Mouse (Mus musculus) G1E-ER4 (cell line): Measurements from ENCODE around the gene Fdx1l. TPM values are rescaled to one million over a fixed set of nuclear protein-coding genes. Genes with fewer than 3 reads are reported as not detected.

Source experiments
- GATA1 ChIP-seq: IDR thresholded peaks from one replicate; pipeline ENCODE4 v1.8.0; 2012; ENCODE audit warnings: low read length, inconsistent platforms
- polyA plus RNA-seq: library from polyadenylated mRNA; stranded (reverse); fragments of >175 nt; gene quantifications from 2 replicates; pipeline ENCODE4 v1.2.3, GENCODE M21; 2012

The Fdx1l gene
- polyA plus RNA-seq, 1 experiment = 44.3 TPM

DNA sequence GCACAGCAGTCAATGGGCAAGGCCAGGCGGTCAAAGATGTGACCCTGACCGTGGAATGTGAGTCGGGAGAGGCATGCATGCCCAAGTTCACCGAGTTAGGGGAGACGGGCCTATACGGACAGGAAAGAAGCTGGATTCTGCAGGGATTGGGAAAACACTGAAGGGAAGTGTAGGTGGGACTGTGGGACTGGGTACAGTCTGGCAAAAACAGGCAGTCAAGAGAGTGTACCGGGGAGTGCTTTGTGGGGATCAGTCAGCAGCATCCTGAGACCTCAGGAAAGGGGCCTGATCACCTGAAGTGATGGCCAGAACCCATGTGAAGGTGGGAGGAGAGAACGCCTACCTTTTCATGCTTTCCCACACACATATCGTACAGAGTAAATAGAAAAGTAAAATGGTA lies 37.8 kb downstream of the Fdx1l start:
- TF ChIP-seq GATA1 = no peak

DNA sequence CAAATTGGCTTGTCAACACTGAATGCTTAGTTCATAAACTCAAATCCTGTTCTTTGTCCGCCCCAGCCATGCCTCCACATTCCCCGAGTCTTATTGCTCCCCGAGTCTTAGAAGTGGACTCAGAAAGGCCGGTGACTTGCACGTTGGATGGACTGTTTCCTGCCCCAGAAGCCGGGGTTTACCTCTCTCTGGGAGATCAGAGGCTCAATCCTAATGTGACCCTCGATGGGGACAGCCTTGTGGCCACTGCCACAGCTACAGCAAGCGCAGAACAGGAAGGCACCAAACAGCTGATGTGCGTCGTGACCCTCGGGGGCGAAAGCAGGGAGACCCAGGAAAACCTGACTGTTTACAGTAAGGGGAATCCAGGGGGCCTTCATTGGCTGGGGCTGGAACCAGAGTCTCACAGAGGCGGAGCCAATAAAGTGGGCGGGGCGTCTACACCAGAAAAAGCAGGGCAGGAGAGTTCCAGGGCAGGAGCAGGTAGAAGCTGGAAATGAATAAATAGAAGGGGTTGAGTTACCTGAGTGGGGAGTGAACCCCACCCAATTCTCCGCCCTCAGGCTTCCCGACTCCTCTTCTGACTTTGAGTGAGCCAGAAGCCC lies 38.8 kb downstream of the Fdx1l start:
- no peak for TF ChIP-seq GATA1

DNA sequence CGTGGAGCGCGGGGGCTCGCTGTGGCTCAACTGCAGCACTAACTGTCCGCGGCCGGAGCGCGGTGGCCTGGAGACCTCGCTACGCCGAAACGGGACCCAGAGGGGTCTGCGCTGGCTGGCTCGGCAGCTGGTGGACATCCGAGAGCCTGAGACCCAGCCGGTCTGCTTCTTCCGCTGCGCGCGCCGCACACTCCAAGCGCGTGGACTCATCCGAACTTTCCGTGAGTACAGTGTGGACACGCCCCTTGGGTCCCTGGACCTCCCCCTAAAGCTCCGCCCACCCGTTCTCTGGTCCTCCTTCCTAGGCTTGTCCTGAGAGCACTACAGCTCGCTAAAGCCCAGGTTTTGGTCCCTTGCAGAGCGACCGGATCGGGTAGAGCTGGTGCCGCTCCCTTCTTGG lies 40.3 kb downstream of the Fdx1l start:
- no peak for TF ChIP-seq GATA1

DNA sequence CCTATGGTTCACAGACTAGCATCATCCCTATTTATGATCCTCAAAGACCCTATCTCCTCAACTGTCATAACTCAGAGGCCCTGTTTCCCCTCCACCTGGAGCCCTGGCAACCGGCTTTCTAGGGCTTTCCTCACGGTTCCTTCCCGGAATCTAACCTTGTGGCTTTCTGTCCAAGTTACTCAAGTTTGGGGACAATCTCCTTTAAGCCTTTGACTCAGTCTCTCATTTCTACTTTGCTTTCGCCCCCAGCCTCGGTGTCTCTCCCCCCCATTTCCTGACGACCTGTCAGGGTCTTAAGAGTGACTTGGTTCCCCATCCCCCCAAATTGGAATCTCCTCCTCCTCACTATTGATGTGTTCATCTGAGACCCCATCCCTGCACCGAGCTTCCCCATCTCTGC lies 40.9 kb downstream of the Fdx1l start:
- TF ChIP-seq GATA1 = no peak

DNA sequence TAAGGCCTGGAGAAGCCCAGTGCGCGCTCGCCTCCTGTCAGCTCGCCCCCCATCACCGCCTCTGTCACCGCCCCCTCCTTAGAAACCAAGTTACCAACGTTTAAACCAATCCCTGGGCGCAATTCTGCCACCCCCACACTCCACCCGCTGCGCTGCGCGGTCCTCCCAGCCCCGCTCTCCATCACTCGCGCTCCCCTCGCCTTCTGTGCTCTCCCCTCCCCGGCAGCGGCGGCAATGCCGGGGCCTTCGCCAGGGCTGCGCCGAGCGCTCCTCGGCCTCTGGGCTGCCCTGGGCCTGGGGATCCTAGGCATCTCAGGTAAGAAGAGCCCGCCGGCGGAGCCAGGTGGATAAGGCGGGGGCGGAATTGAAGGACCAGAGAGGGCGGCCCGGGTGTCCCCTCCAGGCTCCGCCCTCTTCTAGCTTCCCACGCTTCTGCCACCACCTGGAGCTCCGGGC lies 41.5 kb downstream of the Fdx1l start, which contains the start of gene Icam5:
Gene Icam5, plus strand, starts transcription at position 178 of the 456 bp plus-strand sequence.
- TF ChIP-seq GATA1 = no peak

DNA sequence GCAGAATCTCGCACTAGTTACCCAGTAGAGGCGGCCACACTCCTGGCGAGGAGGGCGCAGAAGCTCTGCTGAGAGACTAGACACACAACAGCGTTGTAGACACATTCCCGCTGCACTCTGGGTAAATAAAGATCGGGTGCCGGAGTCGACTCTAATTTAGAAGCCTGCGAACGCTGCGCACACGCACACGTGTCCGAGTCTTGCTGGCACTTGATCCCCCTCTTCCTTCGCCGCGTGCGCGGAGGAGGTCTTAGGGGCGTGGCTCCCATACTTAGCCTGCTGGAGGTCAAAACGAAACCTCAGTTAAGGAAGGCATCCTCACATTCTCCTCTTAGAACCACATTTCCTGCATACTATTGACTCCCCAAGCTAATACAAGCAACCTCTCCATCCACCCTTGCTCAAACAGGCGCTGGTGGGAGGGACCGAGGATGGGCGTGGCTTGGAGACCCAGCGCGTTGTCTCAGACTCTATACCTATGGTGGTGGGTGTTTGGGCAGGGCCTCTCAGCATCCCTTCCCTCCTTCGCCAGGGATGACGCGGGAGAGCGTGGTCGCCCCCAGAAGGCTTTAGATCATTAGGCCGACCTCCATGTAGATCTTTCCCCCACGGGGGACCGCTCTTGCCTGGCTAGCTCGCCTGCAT lies 42.0 kb downstream of the Fdx1l start:
- no peak for TF ChIP-seq GATA1

DNA sequence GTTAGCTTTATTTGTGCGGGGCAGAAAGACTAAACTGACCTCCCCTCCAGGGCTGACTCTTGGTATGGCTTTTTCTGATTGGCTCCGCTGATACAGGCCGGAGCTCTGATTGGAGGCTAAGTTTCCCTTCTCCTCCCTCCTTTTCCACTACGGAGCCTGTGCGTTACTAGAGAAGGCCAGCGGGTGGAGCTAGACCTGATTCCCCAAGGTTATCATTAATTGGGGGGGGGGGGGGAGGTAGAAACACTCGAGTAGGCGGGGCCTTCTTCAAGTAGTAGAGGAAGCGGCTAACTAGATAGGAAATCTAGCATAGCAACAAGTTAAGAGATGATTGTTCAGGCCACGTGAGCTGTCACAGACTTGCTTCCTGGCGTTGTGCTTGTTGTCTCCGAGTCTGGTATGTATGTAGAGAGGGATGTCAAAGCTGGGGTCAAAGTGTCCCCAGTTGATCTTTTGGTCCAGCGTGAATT lies 42.6 kb downstream of the Fdx1l start:
- no peak for TF ChIP-seq GATA1

DNA sequence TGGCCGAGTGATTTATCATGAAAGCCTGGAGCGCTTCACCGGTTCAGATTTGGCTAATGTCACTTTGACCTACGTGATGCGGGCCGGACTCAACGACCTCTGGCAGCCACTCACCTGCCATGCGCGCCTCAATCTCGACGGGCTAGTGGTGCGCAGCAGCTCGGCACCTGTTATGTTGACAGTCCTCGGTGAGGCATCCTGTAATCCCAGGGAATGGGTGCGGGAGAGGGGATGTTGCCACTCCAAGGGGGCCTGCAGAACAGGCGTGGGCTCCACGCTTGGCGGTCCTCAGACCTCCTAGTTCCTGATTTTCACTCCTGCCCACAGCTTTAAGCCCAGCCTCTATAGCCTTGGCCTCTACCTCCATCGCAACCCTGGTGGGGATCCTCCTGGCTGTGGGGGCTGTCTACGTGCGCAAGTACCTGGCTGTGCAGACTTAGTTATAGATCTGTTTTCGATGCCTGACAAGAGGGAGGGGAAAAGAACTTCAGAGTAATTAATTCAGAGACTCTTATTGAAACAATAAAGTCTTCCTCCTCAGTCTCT lies 43.3 kb downstream of the Fdx1l start:
- TF ChIP-seq GATA1 = no peak

DNA sequence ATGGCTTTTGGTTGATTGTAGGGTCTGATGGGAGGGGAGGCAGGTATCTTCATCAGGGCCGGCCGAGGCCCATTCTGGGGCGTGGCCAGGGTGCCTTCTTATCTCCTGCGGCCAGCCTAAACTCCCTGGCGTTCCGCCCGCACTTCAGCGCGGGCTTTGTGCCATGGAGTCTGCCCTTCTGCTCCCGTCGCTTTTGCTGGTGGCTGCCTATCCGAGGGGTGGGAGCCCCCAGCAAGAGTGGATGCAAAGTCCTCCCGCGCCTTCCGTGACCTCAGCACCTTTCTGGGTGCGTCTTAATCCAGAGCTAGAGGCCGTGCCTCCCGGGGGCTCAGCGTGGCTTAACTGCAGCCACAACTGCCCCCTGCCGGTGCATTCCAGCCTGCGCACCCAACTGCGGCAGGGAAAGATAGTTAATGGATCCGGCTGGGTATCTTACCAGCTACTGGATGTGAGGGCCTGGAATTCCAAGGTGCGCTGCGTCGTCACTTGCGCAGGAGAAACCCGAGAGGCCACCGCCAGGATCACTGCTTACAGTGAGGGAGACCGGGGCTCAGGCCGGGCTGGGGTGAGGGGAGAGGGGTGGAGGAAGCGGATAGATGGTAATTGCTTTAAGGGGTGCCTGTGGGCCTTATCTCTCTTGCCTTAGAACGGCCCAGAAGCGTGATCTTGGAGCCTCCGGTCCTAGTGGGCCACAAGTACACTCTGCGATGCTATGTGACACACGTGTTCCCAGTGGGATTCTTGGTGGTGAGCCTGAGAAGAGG lies 43.9 kb downstream of the Fdx1l start, which contains the start of gene Icam4:
Gene Icam4, plus strand, starts transcription at position 83 of the 764 bp plus-strand sequence.
- TF ChIP-seq GATA1 = no peak

DNA sequence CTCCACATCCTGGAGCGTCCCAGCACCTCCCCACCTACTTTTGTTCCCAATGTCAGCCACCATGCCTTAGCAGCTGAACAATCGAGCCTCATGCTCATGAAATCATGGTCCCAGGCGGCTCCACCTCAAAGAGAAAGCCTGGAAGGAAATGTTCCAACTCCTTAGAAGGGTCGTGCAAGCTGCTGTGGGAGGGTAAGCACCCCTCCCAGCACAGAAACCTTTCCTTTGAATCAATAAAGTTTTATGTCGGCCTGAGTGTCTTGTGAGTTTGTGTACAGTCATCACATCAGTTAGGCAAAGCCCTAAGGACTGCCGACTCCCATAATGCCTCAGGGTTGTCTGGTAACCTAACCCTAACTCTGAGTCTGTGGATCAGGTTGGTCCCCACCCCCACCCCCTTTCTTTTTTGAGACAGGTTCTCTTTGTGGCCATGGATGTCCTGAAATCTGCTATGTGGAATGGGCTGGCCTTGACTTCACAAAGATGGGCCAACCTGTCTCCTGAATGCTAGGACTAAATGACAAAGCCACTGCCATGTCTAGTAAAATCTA lies 44.8 kb downstream of the Fdx1l start:
- no peak for TF ChIP-seq GATA1

DNA sequence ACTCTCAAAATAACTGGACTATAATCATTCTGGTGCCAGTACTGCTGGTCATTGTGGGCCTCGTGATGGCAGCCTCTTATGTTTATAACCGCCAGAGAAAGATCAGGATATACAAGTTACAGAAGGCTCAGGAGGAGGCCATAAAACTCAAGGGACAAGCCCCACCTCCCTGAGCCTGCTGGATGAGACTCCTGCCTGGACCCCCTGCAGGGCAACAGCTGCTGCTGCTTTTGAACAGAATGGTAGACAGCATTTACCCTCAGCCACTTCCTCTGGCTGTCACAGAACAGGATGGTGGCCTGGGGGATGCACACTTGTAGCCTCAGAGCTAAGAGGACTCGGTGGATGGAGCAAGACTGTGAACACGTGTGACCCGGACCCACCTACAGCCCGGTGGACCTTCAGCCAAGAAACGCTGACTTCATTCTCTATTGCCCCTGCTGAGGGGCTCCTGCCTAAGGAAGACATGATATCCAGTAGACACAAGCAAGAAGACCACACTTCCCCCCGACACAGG lies 45.6 kb downstream of the Fdx1l start:
- no peak for TF ChIP-seq GATA1

DNA sequence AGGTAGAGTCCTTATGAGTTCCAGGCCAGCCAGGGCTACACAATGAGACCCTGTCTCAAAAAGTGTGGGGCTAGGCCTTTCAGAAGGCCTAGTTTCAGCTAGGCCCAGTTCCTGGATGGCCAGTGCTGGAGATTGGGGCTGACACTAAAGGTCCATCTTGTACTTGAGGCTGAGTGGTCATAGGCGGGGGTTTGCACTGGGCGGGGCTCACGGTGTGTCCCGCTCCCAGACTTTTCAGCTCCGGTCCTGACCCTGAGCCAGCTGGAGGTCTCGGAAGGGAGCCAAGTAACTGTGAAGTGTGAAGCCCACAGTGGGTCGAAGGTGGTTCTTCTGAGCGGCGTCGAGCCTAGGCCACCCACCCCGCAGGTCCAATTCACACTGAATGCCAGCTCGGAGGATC lies 46.6 kb downstream of the Fdx1l start:
- no peak for TF ChIP-seq GATA1

DNA sequence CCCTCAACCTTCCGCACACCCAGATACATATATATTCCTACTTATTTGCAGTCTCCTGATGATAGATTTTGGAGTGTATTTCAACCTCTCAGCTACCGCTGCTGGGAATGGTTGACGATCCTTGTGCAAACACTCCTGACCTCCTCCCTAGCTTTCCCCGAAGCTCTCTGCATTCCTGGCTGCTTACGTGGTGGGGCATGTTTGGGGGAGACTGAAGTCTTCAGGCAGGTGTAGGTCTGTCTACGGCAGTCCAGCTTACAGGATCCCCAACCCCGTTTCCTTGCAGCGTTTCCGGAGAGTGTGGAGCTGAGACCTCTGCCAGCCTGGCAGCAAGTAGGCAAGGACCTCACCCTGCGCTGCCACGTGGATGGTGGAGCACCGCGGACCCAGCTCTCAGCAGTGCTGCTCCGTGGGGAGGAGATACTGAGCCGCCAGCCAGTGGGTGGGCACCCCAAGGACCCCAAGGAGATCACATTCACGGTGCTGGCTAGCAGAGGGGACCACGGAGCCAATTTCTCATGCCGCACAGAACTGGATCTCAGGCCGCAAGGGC lies 48.1 kb downstream of the Fdx1l start:
- TF ChIP-seq GATA1 = no peak

DNA sequence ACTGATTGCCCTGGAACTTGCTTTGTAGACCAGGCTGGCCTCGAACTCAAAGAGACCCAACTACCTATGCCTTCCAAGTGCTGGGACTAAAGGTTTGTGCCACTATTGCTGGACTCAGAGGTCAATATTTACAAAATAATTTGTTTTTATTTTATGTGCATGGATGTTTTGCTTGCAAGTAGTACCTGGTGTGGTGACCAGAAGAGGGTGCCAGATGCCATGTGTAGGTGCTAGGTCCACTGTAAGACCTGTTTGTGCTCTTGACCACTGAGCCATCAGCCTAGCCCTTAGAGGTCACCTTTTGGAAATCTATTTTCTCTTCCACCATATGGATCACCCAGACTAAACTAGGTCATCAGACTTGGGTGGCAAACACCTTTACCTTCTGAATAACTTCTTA lies 50.7 kb downstream of the Fdx1l start:
- no peak for TF ChIP-seq GATA1

DNA sequence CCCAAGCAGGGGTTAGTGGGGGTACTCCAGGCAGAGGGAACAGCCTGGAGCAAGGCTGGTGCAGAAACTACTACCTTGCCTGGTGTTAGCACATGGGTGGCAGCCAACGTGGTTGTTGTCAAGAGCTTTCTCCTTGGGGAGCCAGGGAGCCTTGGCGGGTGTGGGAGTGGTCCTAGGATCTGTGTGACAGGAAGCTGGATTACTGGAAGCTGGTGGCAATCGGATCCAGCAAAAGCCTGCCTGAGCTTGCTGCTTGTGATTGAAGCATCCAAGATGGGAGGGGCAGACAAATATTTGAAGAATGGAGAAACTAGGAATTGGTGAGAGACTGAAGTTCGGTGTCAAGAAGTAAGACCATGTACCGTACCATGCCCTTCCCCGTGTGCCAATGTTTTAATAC lies 51.1 kb downstream of the Fdx1l start:
- TF ChIP-seq GATA1 = no peak
